Mouse (Mus musculus) erythroblast, embryonic 14.5 days (primary cell): ENCODE results near the gene Suv39h1.

Experiments used
- GATA1 ChIP-seq: IDR thresholded peaks from 2 replicates; pipeline ENCODE4 v1.6.1; 2012; ENCODE audit warnings: low read length, inconsistent platforms, mixed read lengths
- TAL1 ChIP-seq: IDR thresholded peaks from 3 replicates; pipeline ENCODE4 v1.6.1; 2012; ENCODE audit warnings: low read length, inconsistent platforms, mixed read lengths

DNA sequence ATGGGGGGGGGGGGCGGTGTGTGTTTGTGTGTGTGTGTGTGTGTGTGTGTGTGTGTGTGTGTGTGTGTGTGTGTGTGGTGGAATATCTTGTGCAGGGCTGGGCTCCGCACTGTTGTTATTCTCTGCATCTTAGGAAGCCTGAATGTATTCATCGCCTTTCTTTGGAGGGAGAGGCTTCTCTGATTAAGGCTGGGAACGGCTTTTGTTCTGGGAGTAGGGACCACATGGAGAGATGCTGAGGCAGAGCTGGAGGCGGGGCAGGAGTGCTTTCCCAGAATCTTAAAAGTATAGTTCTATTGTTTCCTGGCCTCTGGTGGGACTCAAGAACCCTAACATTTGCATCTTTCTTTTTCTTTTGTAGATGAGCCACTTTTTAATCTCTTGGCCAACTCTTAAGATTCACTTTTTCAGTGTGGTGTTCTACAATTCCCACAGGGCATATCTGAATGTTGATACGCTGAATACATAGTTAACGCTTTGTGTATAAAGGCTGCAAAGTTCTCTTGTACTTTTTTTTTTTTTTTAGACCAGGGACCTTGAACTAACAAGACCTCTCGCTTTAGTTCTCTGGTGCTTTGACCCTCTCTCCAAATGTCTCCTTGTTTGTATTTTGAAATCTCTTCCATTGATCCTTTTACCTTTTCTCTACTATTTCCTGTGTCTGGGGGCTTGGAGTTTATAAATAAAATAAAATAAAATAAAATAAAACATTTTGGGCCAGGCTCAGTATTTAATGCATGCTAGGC lies 60.8 kb downstream of the Suv39h1 start:
- no peak for TF ChIP-seq TAL1
- no peak for TF ChIP-seq GATA1
